Mouse (Mus musculus) liver (tissue): ENCODE measurements around the gene Cdk5rap3.
A peak's percentile ranks its signal among the peaks of the same experiment; 100 is the strongest.

Source experiments
- DNase-seq: peaks from one replicate; pipeline ENCODE4 v3.0.0-alpha.2; 2020; ENCODE audit warnings: mixed read lengths

Gene Cdk5rap3

GRCm38 (mm10) chr11:96893203-96893842 is 23.0 kb downstream of the Cdk5rap3 start:
- DNase-seq, result no peak

DNA sequence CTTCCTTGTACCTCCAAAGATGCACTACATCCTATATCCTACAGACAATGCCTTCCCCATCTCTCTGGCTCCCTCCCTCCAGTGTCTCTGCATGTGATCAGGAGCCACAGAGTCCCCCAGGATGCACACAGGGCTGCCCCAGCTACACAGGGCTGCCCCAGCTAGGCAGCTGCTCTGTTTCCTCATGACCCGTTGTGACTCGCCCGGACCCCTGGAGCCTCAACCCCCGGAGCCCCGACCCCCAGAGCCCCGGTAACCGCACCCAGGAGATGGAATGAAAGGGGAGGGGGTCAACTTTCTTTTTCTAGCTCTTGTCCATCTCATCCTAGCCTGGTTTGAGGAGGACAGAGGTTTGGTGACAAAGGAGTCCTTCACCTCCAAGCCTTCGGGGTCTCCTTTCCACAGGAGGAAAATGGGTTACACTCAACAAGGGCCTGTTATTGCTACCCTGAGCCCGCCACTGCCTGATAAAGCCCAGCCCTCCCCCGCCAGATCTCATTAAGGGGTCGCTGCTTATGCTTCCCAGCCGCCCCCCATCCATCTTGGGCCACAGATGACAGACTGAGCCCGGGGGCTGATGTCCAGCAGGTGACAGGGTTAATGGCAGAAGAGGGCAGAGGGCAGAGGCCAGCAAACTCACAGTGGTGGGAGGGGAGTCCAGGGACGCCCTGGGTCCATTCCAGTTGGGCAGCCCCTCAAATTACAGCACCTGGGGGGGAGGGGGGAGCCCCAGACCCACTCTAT is 24.3 kb downstream of the Cdk5rap3 start:
- no peak for DNase-seq

DNA sequence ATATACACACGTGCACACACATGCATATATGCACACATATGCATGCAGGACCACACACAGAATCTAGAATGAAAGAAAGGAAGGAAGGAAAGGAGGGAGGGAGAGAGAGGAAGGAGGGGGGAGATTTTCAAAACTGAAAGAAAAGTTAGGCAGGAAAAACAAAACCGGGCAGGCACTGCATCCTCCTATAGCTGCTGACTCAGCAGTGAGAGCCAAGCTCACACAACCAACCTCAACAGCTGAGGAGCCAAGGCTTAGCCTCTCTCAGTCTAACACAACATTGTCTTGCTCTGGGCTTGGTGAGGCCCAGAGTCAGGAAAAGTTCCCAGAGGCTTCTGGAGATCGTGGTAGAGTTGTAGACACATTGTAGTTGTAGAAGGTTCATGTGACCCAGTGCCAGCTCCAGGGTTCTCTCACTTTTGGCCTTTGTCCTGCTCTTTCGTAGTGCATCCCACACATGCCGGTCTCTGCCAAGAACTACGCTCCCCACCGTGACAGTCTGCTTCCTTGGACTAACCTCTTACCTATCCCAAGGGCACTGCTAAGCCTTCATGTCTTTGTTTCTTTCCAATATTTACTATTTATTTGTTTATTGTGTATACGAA is 29.3 kb downstream of the Cdk5rap3 start:
- no peak for DNase-seq

DNA sequence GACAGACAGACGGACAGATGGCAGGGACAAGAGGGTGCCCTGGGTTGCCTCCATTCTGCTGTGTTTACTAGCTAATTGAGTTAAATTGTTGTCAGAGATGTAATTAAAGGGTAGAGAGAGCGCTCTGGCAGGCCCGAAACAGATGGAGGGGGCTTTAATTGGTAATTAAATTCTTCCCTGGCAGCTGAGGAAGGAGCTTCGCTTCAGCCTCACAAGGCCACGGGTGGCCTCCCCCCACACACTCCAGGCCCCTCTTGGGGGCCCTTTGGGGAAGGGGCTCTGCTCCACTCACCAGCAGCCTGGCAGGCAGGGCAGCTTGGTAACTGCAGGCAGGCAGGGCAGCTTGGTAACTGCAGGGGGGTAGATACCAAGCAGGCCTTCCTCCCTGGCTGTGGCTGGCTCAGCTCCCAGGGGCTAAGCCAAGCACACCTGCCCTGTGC is 30.4 kb downstream of the Cdk5rap3 start:
- no peak for DNase-seq

GRCm38 (mm10) chr11:96880296-96880695 is 36.0 kb downstream of the Cdk5rap3 start:
- DNase-seq, result no peak

DNA sequence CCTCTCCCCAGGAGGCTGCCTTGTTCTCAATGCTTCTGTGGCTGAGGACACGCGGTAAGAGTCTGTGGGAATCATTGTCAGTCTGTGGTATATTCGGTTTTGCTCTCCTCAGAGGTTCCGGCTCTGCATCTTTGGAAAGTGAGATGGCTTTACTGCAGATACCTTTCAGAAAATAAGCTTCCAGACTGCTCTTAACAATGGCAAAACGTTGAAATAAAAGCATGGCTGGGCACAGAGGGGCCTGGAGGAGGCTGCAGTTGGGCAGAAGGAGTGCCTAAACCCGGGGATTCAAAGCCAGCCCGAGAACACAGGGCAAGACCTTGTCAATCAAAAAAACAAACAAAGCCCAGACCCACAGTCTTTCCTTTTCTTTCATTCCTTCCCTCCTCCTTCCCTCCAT is 36.9 kb downstream of the Cdk5rap3 start:
- DNase-seq, result no peak

DNA sequence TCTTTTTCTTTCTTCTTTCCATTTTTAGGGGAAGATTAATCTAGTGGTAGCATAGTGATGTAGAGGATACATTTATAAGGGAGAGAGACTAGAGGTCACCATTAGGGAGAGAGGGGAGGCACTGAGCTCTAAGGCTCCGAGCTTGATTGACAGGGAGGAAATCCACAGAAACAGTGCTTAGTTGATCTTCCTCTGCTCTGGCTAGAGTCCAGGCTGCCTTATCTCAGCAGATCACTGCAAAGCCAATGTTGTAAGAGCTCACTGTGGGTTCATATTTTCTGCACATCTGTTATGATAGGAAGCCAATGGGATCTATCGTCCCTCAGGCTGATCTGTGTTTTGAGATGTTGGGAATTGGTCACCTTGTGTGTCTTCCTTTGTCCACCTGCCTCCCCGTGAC is 37.6 kb downstream of the Cdk5rap3 start:
- DNase-seq, result no peak

DNA sequence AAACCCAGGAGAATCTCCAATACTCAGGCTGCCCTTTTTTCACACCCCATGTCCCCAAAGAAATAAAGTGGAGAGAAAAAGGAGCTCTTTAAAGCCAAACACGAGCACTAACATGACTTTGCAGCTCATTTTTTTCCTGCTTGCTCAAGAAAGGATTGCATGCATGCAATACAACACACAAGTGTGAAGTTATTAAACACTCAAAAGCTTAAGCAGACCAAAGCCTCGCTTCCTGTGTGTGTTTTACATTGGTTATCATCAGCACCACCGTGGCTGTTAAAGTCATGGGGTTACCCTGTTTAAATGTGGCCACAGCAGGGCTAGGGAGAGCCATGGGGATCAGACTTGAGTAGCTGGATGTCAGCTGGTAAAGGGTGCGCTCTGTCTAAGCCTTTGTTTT is 39.2 kb downstream of the Cdk5rap3 start:
- no peak for DNase-seq

DNA sequence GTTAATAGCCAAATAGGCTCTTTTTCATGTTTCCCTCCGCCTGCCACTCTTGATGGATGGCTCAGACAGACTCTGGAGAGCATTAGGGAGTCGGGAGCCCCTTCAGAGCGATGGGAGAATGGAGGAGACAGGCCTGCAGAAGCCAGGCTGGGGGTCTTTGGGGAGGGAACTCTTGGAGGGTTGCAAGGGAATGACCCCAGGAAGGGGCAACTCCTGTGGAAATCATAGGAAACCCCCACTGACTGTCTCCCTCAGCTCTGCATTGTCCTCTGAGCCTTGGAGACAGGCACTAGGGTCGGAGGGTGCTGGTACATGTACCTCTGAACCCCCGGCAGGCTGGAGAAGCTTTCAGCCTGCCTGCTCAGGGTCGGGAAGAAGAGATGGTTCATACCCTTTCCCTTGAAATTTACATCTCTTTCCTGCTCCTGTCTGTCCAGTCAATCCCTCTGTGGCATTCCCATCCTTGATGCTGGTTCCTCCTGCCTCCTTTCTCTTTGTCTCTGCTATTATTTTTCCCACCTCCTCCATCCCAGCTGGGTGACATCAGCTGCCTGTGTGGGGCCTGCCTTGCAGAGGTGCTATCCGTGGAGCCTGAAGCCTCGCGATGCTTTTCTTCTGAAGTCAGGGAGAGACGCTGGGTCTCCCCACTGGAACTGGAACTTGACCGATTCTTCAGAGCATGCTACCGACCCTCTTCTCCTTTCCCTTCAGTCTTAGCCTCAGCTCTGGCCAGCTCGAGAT is 39.8 kb downstream of the Cdk5rap3 start:
- no peak for DNase-seq

GRCm38 (mm10) chr11:96875745-96876144 is 40.6 kb downstream of the Cdk5rap3 start:
- DNase-seq, result peak; percentile 70

DNA sequence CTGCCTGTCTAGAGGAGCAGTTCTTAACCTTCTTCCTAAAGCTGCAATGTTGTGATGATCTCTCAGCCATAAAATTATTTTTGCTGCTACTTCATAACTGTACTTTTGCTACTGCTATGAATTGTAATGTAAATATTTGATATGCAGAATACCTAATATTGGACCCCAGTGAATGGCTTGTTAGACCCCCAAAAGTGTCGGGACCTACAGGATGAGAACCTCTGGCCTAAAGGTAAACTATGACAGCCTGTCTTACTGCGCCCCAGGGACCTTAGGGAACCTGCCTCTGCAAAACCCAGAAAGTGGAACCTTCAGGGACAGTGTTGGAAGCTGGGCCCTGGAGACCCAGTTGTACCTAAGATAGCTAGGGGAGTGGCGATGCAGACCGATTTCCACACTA is 41.0 kb downstream of the Cdk5rap3 start:
- no peak for DNase-seq

DNA sequence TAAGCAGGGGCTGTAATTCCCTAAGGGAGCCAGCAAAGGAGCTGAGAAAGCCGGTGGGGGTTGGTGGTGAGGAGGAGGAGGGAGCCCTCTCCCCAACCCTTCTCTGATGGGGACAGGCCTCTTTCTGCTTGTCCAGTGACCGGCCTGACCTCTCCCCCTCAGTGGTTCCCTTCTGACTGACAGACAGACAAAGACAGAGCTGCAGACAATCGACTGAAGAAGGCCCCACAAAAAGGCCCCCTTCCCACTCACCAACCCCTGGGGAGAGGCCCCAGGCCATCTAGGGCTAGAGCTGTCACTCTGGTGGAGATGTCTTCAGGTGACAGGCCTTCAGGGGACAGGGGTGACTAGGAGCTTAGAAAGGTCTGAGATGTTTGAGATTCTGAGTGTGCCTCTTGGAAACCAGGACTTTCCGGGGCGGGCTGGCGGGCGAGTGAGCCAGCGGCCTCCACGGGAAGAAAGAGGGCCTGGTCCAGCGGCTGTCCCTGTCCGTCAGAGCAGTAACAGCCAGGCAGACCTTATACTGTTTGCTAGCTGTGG is 42.6 kb downstream of the Cdk5rap3 start:
- no peak for DNase-seq

GRCm38 (mm10) chr11:96872441-96873379 is 43.6 kb downstream of the Cdk5rap3 start:
- peak; percentile 38 for DNase-seq

- DNase-seq, result peak; percentile 62
These were observed 49.1 kb downstream of the Cdk5rap3 start for GRCm38 (mm10) chr11:96867149-96867548.

- DNase-seq, result no peak
These were observed 52.9 kb downstream of the Cdk5rap3 start for GRCm38 (mm10) chr11:96863206-96863995.

GRCm38 (mm10) chr11:96862534-96862933 is 53.8 kb downstream of the Cdk5rap3 start:
- DNase-seq, result no peak

GRCm38 (mm10) chr11:96861878-96862289 is 54.4 kb downstream of the Cdk5rap3 start:
- DNase-seq, result peak; percentile 93

GRCm38 (mm10) chr11:96861446-96861845 is 54.9 kb downstream of the Cdk5rap3 start:
- DNase-seq, result no peak

- DNase-seq, result peak; percentile 81
These were observed 55.7 kb downstream of the Cdk5rap3 start for GRCm38 (mm10) chr11:96860564-96860963.

DNA sequence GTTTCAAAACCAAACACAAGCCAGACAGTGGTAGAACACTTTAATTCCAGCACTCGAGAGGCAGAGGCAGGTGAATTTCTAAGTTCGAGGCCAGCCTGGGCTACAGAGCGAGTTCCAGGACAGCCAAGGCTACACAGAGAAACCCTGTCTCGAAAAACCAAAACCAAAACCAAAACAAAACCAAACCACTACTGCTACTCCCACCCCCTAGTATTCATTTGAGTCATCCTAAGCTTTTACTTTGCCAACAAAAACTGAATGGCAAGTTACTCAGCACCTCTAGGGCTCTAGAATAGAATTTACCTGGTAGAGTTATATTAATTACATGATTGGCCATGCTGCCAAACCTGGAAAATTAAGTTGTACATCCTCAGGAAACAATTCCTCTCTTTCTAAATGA is 56.7 kb downstream of the Cdk5rap3 start:
- DNase-seq, result no peak

DNA sequence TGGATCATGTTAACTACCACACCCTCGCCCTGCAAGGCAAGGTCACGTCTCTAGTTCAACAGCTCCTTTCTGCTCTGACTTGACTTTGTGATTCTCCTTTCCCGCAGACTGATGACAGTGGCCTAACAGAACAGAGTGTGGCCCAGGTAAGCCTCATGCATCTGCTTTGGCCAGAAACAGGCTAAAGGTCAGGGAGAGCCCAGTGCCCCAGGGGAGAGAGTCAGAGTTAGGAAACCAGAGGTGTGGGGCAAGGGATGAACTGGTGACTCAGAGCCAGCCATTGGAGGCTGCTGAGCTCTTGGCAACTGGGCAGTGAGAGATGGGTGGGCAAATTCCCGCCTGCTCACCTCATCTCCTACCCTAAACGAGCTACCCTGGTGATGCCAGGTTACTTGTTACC is 58.9 kb downstream of the Cdk5rap3 start:
- DNase-seq, result no peak
